Mouse (Mus musculus) heart, embryonic 16.5 days (tissue): Measurements from ENCODE around the gene Tmem214. TPM values are rescaled to one million over a fixed set of nuclear protein-coding genes. Genes with fewer than 3 reads are reported as not detected.

ENCODE experiments used
- polyA plus RNA-seq: library from polyadenylated mRNA; unstranded; fragments of >200 nt; fragmentation: Nextera tagmentation; extraction: Ambion mirVana; gene quantifications from 2 replicates; pipeline ENCODE4 v1.2.1, GENCODE M21; 2015

Tmem214 gene
- polyA plus RNA-seq, 1 experiment from 2014 or later = 58.8 TPM

Other genes starting within 250 kb of the Tmem214 start
- gene Slc35f6, start 220.1 kb upstream of the Tmem214 start, polyA plus RNA-seq = 25.6 and 25.7 TPM in 2 replicates
- 210 and 225 TPM in 2 replicates for gene Cenpa, start 201.2 kb upstream of the Tmem214 start, polyA plus RNA-seq
- gene Dpysl5, start 156.4 kb upstream of the Tmem214 start, polyA plus RNA-seq = 2.0 and 2.2 TPM in 2 replicates
- gene Mapre3, start 53.4 kb upstream of the Tmem214 start, polyA plus RNA-seq = 18.2 and 19.8 TPM in 2 replicates
- gene Agbl5, start 20.7 kb downstream of the Tmem214 start, polyA plus RNA-seq = 10.8 and 11.8 TPM in 2 replicates
- 349 and 355 TPM in 2 replicates for gene Ost4, start 39.8 kb downstream of the Tmem214 start, polyA plus RNA-seq
- gene Emilin1, start 45.4 kb downstream of the Tmem214 start, polyA plus RNA-seq = 145 and 157 TPM in 2 replicates
- 12.9 and 15.0 TPM in 2 replicates for gene Khk, start 53.4 kb downstream of the Tmem214 start, polyA plus RNA-seq
- 2.6 and 2.7 TPM in 2 replicates for gene Cgref1, start 77.6 kb downstream of the Tmem214 start, polyA plus RNA-seq
- 95.9 and 96.5 TPM in 2 replicates for gene Preb, start 92.3 kb downstream of the Tmem214 start, polyA plus RNA-seq
- 0.09 and 0.24 TPM in 2 replicates for gene Tcf23, start 100.7 kb downstream of the Tmem214 start, polyA plus RNA-seq
- gene Atraid, start 180.3 kb downstream of the Tmem214 start, polyA plus RNA-seq = 117 and 121 TPM in 2 replicates
- 9.4 and 9.5 TPM in 2 replicates for gene Slc5a6, start 180.9 kb downstream of the Tmem214 start, polyA plus RNA-seq
- 14.4 and 18.4 TPM in 2 replicates for gene Cad, start 186.8 kb downstream of the Tmem214 start, polyA plus RNA-seq
- gene Dnajc5g, start 238.3 kb downstream of the Tmem214 start, polyA plus RNA-seq = not detected in 2 replicates
- gene Slc30a3, start 240.2 kb downstream of the Tmem214 start, polyA plus RNA-seq = 0.27 and 0.35 TPM in 2 replicates
- 8.1 and 11.2 TPM in 2 replicates for gene Trim54, start 248.7 kb downstream of the Tmem214 start, polyA plus RNA-seq